Mouse (Mus musculus) brain, adult 2 months (tissue): ENCODE results near the gene Fam227a.
A peak's percentile ranks its signal among the peaks of the same experiment; 100 is the strongest.
"Not testable (repeated sequence)": the region's sequence is repeated elsewhere in the genome, so short reads cannot be mapped to it uniquely, and the experiment has no call there.

Experiments
- DNase-seq: peaks from one replicate; pipeline ENCODE4 v3.0.0; 2011; ENCODE audit warnings: low read depth, low spot score

The Fam227a gene

GRCm38 (mm10) chr15:79683707-79684465 is 25.1 kb upstream of the Fam227a start:
- peak; percentile 83 for DNase-seq

GRCm38 (mm10) chr15:79683146-79683545 is 24.4 kb upstream of the Fam227a start:
- no peak for DNase-seq

GRCm38 (mm10) chr15:79681973-79682372 is 23.2 kb upstream of the Fam227a start:
- no peak for DNase-seq

- no peak for DNase-seq
These were observed 19.2 kb upstream of the Fam227a start for GRCm38 (mm10) chr15:79677936-79678335.

GRCm38 (mm10) chr15:79671828-79672348 is 13.1 kb upstream of the Fam227a start:
- not testable (repeated sequence) for DNase-seq

GRCm38 (mm10) chr15:79670972-79671299 is 12.2 kb upstream of the Fam227a start:
- DNase-seq: no peak

GRCm38 (mm10) chr15:79670249-79670971 is 11.7 kb upstream of the Fam227a start, which contains the start of gene Tomm22:
TSS of gene Tomm22 (plus strand) at chr15:79670861.
- peak; percentile 98 for DNase-seq

- DNase-seq: no peak
These were observed 10.4 kb upstream of the Fam227a start for GRCm38 (mm10) chr15:79669195-79669594.

GRCm38 (mm10) chr15:79664666-79665065 is 5.9 kb upstream of the Fam227a start:
- DNase-seq: peak; percentile 82

- DNase-seq: no peak
These were observed 3.1 kb upstream of the Fam227a start for GRCm38 (mm10) chr15:79661852-79662251.

- DNase-seq: peak; percentile 92
These were observed 772 bp downstream of the Fam227a start for GRCm38 (mm10) chr15:79657837-79658530.

- DNase-seq: peak; percentile 79
These were observed 2.3 kb downstream of the Fam227a start for GRCm38 (mm10) chr15:79656451-79656850.

- DNase-seq: no peak
These were observed 7.3 kb downstream of the Fam227a start for GRCm38 (mm10) chr15:79651481-79651880.

GRCm38 (mm10) chr15:79650569-79650968 is 8.2 kb downstream of the Fam227a start:
- DNase-seq: no peak

- peak; percentile 62 for DNase-seq
These were observed 10.6 kb downstream of the Fam227a start for GRCm38 (mm10) chr15:79648130-79648529.

GRCm38 (mm10) chr15:79645483-79645882 is 13.3 kb downstream of the Fam227a start:
- DNase-seq: no peak

- peak; percentile 59 for DNase-seq
These were observed 17.5 kb downstream of the Fam227a start for GRCm38 (mm10) chr15:79641135-79641817.

- DNase-seq: no peak
These were observed 28.3 kb downstream of the Fam227a start for GRCm38 (mm10) chr15:79630471-79630870.

GRCm38 (mm10) chr15:79619770-79620414 is 38.9 kb downstream of the Fam227a start:
- DNase-seq: no peak

- no peak for DNase-seq
These were observed 40.3 kb downstream of the Fam227a start for GRCm38 (mm10) chr15:79618456-79618855.

GRCm38 (mm10) chr15:79617135-79617534 is 41.6 kb downstream of the Fam227a start:
- DNase-seq: no peak
